25 mouse cellular contexts compared by ENCODE assay signal in the genomic region with DNA sequence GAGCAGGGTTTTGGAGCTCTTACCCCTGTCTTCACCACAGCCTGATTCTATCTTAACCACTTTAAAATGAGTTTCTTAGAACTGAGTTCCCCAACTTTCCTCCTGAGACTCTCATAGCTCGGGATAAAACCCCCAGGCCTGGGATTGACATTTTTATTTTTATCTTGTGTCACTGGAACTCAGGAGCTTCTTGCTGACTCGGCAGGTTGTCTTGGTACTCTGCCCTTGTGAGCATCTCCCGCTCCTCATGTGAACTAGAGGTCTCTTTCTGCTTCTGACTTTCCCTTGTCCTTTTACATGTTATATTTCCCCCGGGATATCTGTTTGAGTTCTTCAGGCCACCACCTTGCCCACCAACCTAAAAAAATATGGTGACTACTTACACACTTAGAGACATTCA. TPM values are rescaled to one million over a fixed set of nuclear protein-coding genes. Genes with fewer than 3 reads are reported as not detected.
A peak's percentile ranks its signal among the peaks of the same experiment; 100 is the strongest.
DNase-seq lines count a peak whose midpoint lies in the region; ATAC-seq and TF ChIP-seq lines count a peak whose summit lies in the region.
"Had no signal": no experiment of that assay in that cellular context is flagged by ENCODE, and none has a peak within 500 bp of the region (broad histone marks: within the 10 kb centered on the region; RNA-seq: fewer than 3 reads in every experiment).

No protein-coding gene starts in this region.

- TF ChIP-seq POLR2A in CH12.LX (IDR thresholded peaks at IDR 0.05; ENCODE audit: low read depth, low read length): no peak
- TF ChIP-seq POLR2A in MEL (IDR thresholded peaks at IDR 0.05; ENCODE audit: control insufficient read depth in 1 of 2, insufficient read depth in 1 of 2, low read depth in 1 of 2, low read length in 2 of 2, poor library complexity in 1 of 2): no peak

- peak overlapping the region; percentile 88; the same call in 1 of the 2 replicates for H3K27ac ChIP-seq in hindbrain, embryonic 10.5 days
- H3K27ac ChIP-seq in hindbrain, postnatal 0 days: no peak overlapping the region
- H3K27ac ChIP-seq in CH12.LX (ENCODE audit: insufficient read depth, low read depth) (no peak overlapping the region), MEL (ENCODE audit: control insufficient read depth, low read depth, low read length) (no peak overlapping the region)
- H3K27ac ChIP-seq: embryonic facial prominence, embryonic 13.5 days; embryonic facial prominence, embryonic 15.5 days; forebrain, embryonic 12.5 days had no signal

- WGBS in hindbrain, embryonic 10.5 days: 77% methylated on average over 4 of the region's 4 CpGs
- WGBS in hindbrain, postnatal 0 days: 80% methylated on average over 4 of the region's 4 CpGs

- no peaks in the 10 kb centered on the region for H3K79me2 ChIP-seq in CH12.LX (replicated peaks; ENCODE audit: control insufficient read depth, extremely low read depth, insufficient read depth, poor library complexity, severe bottlenecking)
- H3K79me2 ChIP-seq in MEL (ENCODE audit: control insufficient read depth, insufficient read depth, low read length, poor library complexity): no peaks in the 10 kb centered on the region

- peaks cover 66% of the 10 kb centered on the region for H3K4me1 ChIP-seq in hindbrain, embryonic 10.5 days (replicated peaks)
- H3K4me1 ChIP-seq in hindbrain, postnatal 0 days (ENCODE audit: insufficient read depth, low read length): peaks cover 9% of the 10 kb centered on the region; the same call in 1 of the 2 replicates
- peaks cover 3 to 7% of the 10 kb centered on the region in 2 experiments for H3K4me1 ChIP-seq in CH12.LX (ENCODE audit: control insufficient read depth in 1 of 2, insufficient read depth in 2 of 2)
- peaks cover 16 to 24% of the 10 kb centered on the region in 2 experiments for H3K4me1 ChIP-seq in MEL (ENCODE audit: control insufficient read depth in 1 of 2, insufficient read depth in 2 of 2, low read length in 2 of 2)

- ATAC-seq in hindbrain, postnatal 0 days: no peak
- ATAC-seq: CD4-positive, CD25-positive, alpha-beta regulatory T cell, adult 4 months; forebrain, embryonic 14.5 days; forebrain, embryonic 16.5 days had no signal

- no peak overlapping the region for H3K9ac ChIP-seq in hindbrain, postnatal 0 days (replicated peaks; ENCODE audit: low read length)
- no peak overlapping the region for H3K9ac ChIP-seq in CH12.LX (ENCODE audit: insufficient read depth, low read depth)
- H3K9ac ChIP-seq in MEL (ENCODE audit: control insufficient read depth, low read depth, low read length, poor library complexity, severe bottlenecking): no peak overlapping the region
- H3K9ac ChIP-seq: embryonic facial prominence, embryonic 13.5 days; embryonic facial prominence, embryonic 15.5 days; forebrain, embryonic 12.5 days had no signal

- TF ChIP-seq RAD21 in CH12.LX (IDR thresholded peaks at IDR 0.05; ENCODE audit: low read depth, low read length) (no peak), MEL (IDR thresholded peaks at IDR 0.05; ENCODE audit: low read depth, low read length) (no peak)

- dilution Hi-C loops in CH12.LX (cut with MboI; ENCODE audit: extremely low pct_ligation_motif_present, extremely low pct_unique_long_range_greater_than_20kb, low sequenced_read_pairs): no loop called here

- in situ Hi-C loops in CH12.LX (cut with MboI; ENCODE audit: low pct_ligation_motif_present, low pct_unique_long_range_greater_than_20kb, low sequenced_read_pairs): no loop called here

- TF ChIP-seq CTCF in hindbrain, postnatal 0 days (IDR thresholded peaks at IDR 0.05; ENCODE audit: low read depth): no peak
- TF ChIP-seq CTCF in CH12.LX (conservative IDR thresholded peaks at IDR 0.05 in 1 of 2, IDR thresholded peaks at IDR 0.05 in 1 of 2; ENCODE audit: low read depth in 2 of 2, low read length in 2 of 2): no peak
- TF ChIP-seq CTCF in MEL (IDR thresholded peaks at IDR 0.05 in 2 of 3, conservative IDR thresholded peaks at IDR 0.05 in 1 of 3; ENCODE audit: control insufficient read depth in 1 of 3, insufficient read depth in 1 of 3, low read depth in 2 of 3, low read length in 3 of 3, poor library complexity in 1 of 3, severe bottlenecking in 1 of 3): no peak

- peaks cover 82% of the 10 kb centered on the region for H3K27me3 ChIP-seq in hindbrain, embryonic 10.5 days (ENCODE audit: insufficient read depth, poor library complexity, severe bottlenecking)
- H3K27me3 ChIP-seq in hindbrain, postnatal 0 days (ENCODE audit: insufficient read depth, low read length): no peaks in the 10 kb centered on the region
- H3K27me3 ChIP-seq in CH12.LX (replicated peaks) (no peaks in the 10 kb centered on the region), MEL (ENCODE audit: control insufficient read depth in 1 of 2, insufficient read depth in 2 of 2, low read length in 2 of 2) (no peaks in the 10 kb centered on the region; a peak in 1 of 4 replicates)

- no peak for DNase-seq in hindbrain, embryonic 10.5 days (ENCODE audit: low spot score)
- DNase-seq in hindbrain, postnatal 0 days (ENCODE audit: low spot score): no peak
- DNase-seq in CH12.LX (ENCODE audit: extremely low read depth): no peak
- DNase-seq in MEL (ENCODE audit: low read depth, low spot score): no peak
- no peak for DNase-seq in left cerebral cortex, adult 18-20 months (ENCODE audit: low spot score in 2 of 2)
- DNase-seq: adrenal gland, adult 2 months; adrenal gland, postnatal 10 days; adrenal gland, postnatal 25 days; B cell, adult 2 months; cerebellum, adult 11 months; cerebellum, adult 18-20 months; cerebellum, adult 8-10 months; cerebellum, adult 9-11 months; cerebellum, postnatal 14 days; cerebellum, postnatal 36 days; embryo, embryonic 11 days had no signal

- H3K9me3 ChIP-seq in hindbrain, embryonic 10.5 days: no peaks in the 10 kb centered on the region
- no peaks in the 10 kb centered on the region for H3K9me3 ChIP-seq in hindbrain, postnatal 0 days (ENCODE audit: low read length)
- H3K9me3 ChIP-seq in CH12.LX (replicated peaks; ENCODE audit: low read length): no peaks in the 10 kb centered on the region
- H3K9me3 ChIP-seq in MEL (replicated peaks; ENCODE audit: insufficient read depth, low read length): no peaks in the 10 kb centered on the region
- H3K9me3 ChIP-seq: embryonic facial prominence, embryonic 13.5 days; embryonic facial prominence, embryonic 15.5 days; forebrain, embryonic 10.5 days; forebrain, embryonic 12.5 days had no signal

- H3K4me2 ChIP-seq in hindbrain, postnatal 0 days (ENCODE audit: low read depth, low read length): no peak overlapping the region
- H3K4me2 ChIP-seq in CH12.LX (ENCODE audit: insufficient read depth, low read depth, poor library complexity, severe bottlenecking): no peak overlapping the region
- H3K4me2 ChIP-seq: embryonic facial prominence, embryonic 13.5 days; embryonic facial prominence, embryonic 15.5 days; forebrain, embryonic 12.5 days had no signal

- no peak overlapping the region for H3K4me3 ChIP-seq in hindbrain, embryonic 10.5 days
- no peak overlapping the region for H3K4me3 ChIP-seq in hindbrain, postnatal 0 days (ENCODE audit: low read length)
- no peak overlapping the region for H3K4me3 ChIP-seq in CH12.LX (replicated peaks in 1 of 3; ENCODE audit: low read depth in 2 of 3, low read length in 2 of 3, poor library complexity in 1 of 3)
- no peak overlapping the region for H3K4me3 ChIP-seq in MEL (ENCODE audit: control insufficient read depth in 1 of 2, insufficient read depth in 1 of 2, low read depth in 2 of 2, low read length in 2 of 2)
- H3K4me3 ChIP-seq: embryonic facial prominence, embryonic 13.5 days; embryonic facial prominence, embryonic 15.5 days; erythroblast, embryonic 14.5 days; forebrain, embryonic 10.5 days; forebrain, embryonic 12.5 days had no signal

- TF ChIP-seq EP300 in CH12.LX (IDR thresholded peaks at IDR 0.05; ENCODE audit: low read length) (no peak), MEL (IDR thresholded peaks at IDR 0.05; ENCODE audit: low read depth in 1 of 2, low read length in 2 of 2) (no peak)

- H3K36me3 ChIP-seq in hindbrain, embryonic 10.5 days: peaks cover 16% of the 10 kb centered on the region
- H3K36me3 ChIP-seq in hindbrain, postnatal 0 days (ENCODE audit: insufficient read depth, low read length): no peaks in the 10 kb centered on the region
- H3K36me3 ChIP-seq in CH12.LX (replicated peaks in 1 of 2; ENCODE audit: control insufficient read depth in 1 of 2, insufficient read depth in 1 of 2, low read length in 1 of 2) (no peaks in the 10 kb centered on the region), MEL (ENCODE audit: control insufficient read depth in 1 of 2, insufficient read depth in 2 of 2, low read length in 2 of 2) (peaks cover 0 to 12% of the 10 kb centered on the region in 2 experiments; a peak in 2 of 4 replicates)
- H3K36me3 ChIP-seq: embryonic facial prominence, embryonic 13.5 days; embryonic facial prominence, embryonic 15.5 days; forebrain, embryonic 10.5 days; forebrain, embryonic 12.5 days; G1E had no signal

TF ChIP-seq in CH12.LX, 34 proteins besides CTCF, POLR2A, EP300 and RAD21 (continues in another document):
- TF ChIP-seq MAFK (IDR thresholded peaks at IDR 0.05; ENCODE audit: insufficient replicate concordance, low read length): 0 out of 2 replicates have a peak, but pooled peaks have one; percentile 41

TF ChIP-seq in MEL, 35 proteins besides CTCF, POLR2A, EP300 and RAD21 (continues in another document):
- peak; percentile 57; the same call in 1 of the 2 replicates for TF ChIP-seq MAFK (IDR thresholded peaks at IDR 0.05; ENCODE audit: borderline replicate concordance, low read depth, low read length)

RNA-seq across cellular contexts. Expression of gene Efcc1, which starts 6.3 kb away (rescaled TPM):
- polyA plus RNA-seq in hindbrain, embryonic 10.5 days (2016; fragmentation: Nextera tagmentation; extraction: Ambion mirVana): 4.2 and 5.8 TPM in 2 replicates
- total RNA-seq in hindbrain, postnatal 0 days (2014; rRNA removed): 5.4 and 22.0 TPM in 2 replicates
- 8.3 TPM in 2 replicates for polyA plus RNA-seq in hindbrain, postnatal 0 days (2015; fragmentation: Nextera tagmentation; extraction: Ambion mirVana)
- total RNA-seq in CH12.LX (2012; rRNA removed): not detected in 2 replicates
- not detected in 2 replicates for total RNA-seq in CH12.LX (2014; rRNA removed)
- 0.14 and 0.18 TPM in 2 replicates for polyA plus RNA-seq in CH12.LX (2012; ENCODE audit: insufficient read length, low read depth)
- total RNA-seq in MEL (2012; rRNA removed): 0.27 TPM in 1 of 2 replicates, not detected in the other
- 1 to 10 TPM in 1 of 2 experiments, not detected in 1; 1.2 TPM for polyA plus RNA-seq in MEL (2012; ENCODE audit: insufficient read depth in 1 of 2, insufficient read length in 2 of 2, low read depth in 1 of 2, low replicate concordance in 2 of 2, missing spikeins in 1 of 2)
- total RNA-seq in left cerebral cortex, adult 18-20 months (2021): 1 to 10 TPM; 4.9 to 5.6 TPM
- polyA plus RNA-seq: erythroblast, embryonic 14.5 days; G1E had no signal

RNA-seq across cellular contexts. Expression of gene Gp9, which starts 40.9 kb away (rescaled TPM):
- 3.0 and 3.1 TPM in 2 replicates for polyA plus RNA-seq in hindbrain, embryonic 10.5 days (2016; fragmentation: Nextera tagmentation; extraction: Ambion mirVana)
- total RNA-seq in hindbrain, postnatal 0 days (2014; rRNA removed): 0.32 TPM in 1 of 2 replicates, not detected in the other
- polyA plus RNA-seq in hindbrain, postnatal 0 days (2015; fragmentation: Nextera tagmentation; extraction: Ambion mirVana): 0.20 and 0.34 TPM in 2 replicates
- total RNA-seq in CH12.LX (2012; rRNA removed) (not detected in 2 replicates), CH12.LX (2014; rRNA removed) (not detected in 2 replicates), MEL (2012; rRNA removed) (2.4 and 3.9 TPM in 2 replicates)
- polyA plus RNA-seq in CH12.LX (2012; ENCODE audit: insufficient read length, low read depth) (not detected in 2 replicates), MEL (2012; ENCODE audit: insufficient read depth in 1 of 2, insufficient read length in 2 of 2, low read depth in 1 of 2, low replicate concordance in 2 of 2, missing spikeins in 1 of 2) (10 to 100 TPM in 1 of 2 experiments, not detected in 1; 11.1 TPM)
- under 1 TPM; 0.80 to 0.86 TPM for total RNA-seq in left cerebral cortex, adult 18-20 months (2021)
- total RNA-seq: adrenal gland, postnatal 25 days had no signal
- polyA plus RNA-seq: CD4-positive, CD25-positive, alpha-beta regulatory T cell, adult 4 months had no signal
